Mouse (Mus musculus) heart, adult 8-10 months (tissue): ENCODE results near the gene Apof. TPM values are rescaled to one million over a fixed set of nuclear protein-coding genes. Genes with fewer than 3 reads are reported as not detected.
A peak's percentile ranks its signal among the peaks of the same experiment; 100 is the strongest.

Experiments used
- DNase-seq: peaks from one replicate; pipeline ENCODE4 v3.0.0; 2022; ENCODE audit warnings: low spot score
- total RNA-seq, 4 experiments: library from RNA; stranded (reverse); gene quantifications; 2 replicates each; pipeline ENCODE4 v1.2.4; 2022

Apof gene
- total RNA-seq, 4 experiments from 2014 or later: not detected

DNA sequence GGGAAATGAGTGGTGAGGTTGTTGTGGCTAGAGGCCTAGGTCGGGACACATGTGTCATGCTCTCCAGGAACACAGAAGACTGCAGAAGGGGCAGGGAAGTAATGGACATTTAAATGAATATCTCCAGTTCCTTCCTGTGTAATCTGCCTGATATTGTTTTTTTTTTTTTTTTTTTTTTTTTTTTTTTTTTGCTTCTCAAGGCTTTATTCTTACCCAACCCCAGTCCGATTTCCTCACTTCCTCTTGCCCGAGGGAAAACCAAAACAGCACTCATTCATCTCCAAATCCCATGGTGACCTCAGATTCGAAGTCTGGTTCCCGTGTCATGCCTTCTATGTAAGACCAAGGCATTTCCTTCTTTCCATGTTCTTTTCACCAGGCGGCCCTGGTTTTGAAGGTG is 29.8 kb downstream of the Apof start:
- DNase-seq: no peak

DNA sequence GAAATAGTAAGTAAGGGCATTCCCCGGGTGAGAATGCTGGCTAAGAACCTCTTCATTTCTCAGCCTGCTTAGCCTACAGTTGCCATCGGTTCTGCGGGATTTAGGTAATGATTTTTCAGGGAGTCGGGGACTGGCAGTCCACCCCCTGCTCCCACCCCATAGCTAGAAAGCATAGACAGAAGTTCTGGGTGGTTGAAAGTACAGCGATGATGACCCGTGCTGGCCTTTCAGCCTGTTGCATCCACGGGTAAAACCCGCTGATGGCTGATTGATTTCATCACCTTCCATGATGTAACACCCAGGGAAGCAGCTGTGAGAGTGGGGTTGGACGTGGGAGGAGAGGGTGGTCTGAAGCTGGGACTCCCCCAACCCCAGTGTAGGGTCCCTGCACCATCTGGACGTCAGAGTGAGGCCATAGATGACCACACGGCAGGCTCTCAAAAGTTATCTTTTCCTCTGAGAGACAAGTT is 30.3 kb downstream of the Apof start, which contains the start of gene Il23a:
Il23a (minus strand) TSS at position 51 of the 470 bp plus-strand sequence.
- no peak for DNase-seq

DNA sequence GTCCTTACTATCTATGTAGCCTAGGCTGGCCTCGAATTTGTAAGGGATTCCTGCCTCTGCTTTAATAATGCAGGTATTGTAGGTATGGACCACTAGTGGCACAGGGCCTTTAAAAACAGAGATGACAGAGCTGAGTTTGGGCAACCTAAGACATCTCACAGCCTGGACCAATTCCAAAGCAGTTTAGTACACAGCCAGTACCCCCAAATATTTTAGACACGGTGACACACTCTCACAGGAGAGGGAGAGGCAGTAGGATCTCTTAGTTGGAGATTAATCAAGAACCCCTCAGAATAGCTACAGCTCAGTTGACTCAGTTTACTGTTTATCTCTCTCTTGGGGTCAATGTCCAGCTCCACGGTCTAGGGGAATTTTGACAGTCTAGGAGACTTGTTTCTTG is 33.9 kb downstream of the Apof start:
- DNase-seq: no peak

DNA sequence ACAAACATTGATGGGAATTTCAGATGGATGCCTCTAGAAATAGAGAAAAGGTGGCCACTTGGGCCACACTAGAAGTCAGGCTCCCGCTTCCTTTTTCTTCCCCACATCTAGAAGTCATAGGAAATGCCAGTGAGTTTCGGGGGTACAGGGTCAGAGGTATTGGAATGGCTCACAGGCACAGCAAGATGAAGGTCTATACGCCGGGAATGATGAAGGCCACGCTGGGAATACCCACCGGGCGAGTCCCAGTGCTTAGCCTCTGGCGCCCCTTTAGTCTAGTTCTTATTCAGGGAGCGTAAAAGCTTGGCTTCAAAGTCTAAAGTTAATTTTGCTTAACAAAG is 34.3 kb downstream of the Apof start:
- no peak for DNase-seq

DNA sequence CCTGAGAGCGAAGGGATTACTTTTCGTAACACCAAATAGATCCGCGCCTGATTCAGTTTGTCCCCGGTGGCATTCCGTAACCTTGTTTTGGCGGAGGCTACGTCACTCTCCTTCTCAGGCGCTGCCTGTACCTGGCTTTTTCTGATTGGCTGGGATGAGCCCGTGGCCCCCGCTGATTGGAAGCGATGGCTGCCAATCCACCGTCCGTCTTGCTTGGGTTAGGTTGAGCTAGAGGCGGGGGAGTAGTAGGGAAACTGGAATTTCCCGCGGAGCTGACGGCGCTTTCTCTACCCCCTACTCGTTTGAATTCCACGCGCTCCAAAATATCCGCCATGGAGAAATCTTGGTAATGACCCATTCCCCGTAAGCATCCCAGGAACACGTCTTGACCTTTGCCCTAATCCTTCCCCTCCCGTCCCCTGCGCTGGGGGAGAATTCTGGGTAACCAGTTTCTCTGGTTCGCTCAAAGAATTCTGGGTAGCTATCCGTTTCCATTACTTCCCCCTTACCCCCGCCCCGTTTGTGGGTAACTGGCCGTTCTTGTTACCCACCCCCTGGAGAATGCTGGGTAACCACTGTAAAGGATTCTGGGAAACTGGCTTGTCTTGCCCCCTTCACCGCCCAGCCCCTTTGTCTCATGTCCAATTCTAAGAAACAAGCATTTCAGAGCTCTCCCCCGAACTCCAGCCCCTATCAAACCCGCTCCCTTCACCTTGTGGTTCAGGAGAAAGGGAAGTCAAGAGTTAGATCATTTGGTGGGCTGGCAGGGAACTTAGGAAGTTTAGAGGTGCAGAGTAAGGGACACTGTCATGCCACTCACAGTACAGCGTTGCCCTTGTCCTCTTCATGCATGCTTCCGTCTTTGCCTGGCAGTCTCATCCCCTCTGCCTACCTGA is 34.9 kb downstream of the Apof start, which contains the start of gene Pan2:
Pan2 (plus strand) TSS at position 210 of the 896 bp plus-strand sequence.
- peak; percentile 100 for DNase-seq

DNA sequence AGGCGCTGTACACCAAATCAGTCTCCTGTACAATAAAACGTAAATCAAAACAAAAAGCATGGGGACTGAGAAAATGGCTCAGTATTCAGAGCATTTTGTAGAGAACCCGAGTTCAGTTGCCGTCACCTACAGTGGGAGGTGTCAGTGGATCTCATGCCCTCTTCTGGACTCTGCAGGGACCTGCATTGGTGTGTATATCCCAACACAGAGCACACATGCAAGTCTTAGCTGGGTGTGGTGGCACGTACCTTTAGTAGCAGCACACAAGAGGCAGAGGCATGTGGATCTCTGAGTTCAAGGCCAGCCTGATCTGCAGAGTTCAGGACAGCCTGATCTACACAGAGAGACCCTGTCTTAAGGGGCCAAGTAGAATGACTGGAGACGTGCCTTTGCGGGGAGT is 41.2 kb downstream of the Apof start:
- no peak for DNase-seq

DNA sequence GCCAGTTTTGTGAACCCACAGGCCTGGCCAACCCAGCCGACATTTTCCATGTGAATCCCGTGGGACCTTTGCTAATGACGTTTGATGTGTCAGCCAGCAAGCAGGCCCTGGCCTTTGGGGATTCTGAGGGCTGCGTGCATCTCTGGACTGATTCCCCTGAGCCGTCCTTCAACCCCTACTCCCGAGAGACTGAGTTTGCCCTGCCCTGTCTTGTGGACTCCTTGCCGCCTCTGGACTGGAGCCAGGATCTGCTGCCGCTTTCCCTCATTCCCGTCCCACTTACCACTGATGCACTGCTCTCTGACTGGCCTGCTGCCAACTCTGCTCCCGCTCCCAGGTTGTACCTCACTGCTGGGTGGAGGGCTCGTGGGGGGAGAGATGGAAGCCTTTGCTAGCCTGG is 41.7 kb downstream of the Apof start:
- DNase-seq: no peak

DNA sequence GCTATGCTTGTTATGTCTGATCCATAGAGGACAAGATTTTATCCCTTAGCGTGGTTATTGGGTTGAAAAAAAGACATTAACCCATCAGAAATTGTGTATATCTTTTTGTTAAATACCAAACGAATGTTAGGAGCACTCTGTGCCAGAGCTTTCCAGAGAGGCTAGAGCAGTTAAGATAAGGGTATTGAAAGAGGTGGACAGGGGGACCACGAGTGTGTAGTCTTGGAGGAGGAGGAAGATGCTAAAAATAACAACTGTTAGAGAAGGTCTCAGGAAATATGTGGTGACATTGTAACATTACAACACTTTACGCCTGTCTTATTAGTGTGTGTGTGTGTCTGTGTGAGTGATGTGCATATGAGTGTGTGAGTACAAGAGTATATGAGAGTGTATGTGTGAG is 42.4 kb downstream of the Apof start:
- no peak for DNase-seq

DNA sequence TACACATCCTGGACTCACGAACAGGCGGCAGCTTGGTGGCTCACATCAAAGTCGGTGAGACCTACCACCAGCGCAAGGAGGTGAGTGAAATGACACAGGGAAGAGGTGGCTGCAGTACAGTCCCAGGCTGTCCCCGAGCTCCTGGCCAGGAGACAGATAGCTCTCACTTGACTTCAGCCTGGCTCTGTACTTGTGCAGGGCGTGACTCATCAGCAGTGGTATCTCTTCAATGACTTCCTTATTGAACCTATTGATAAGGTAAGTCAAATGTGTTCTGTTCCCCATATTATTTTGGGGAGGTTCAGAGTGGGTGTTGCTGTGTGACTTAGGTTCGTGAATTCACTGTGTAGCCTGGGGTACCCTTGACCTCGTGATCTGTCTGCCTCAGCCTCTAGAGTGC is 47.1 kb downstream of the Apof start:
- no peak for DNase-seq

Other genes starting within 250 kb of the Apof start
- gene Naca, start 233.1 kb upstream of the Apof start, total RNA-seq: 100 to 1,000 TPM; 503 to 580 (median 537) TPM
- gene Ptges3, start 209.7 kb upstream of the Apof start, total RNA-seq: 100 to 1,000 TPM in 1 of 4 experiments, 10 to 100 TPM in 3; 77.8 to 104 (median 91.6) TPM
- 1,000 to 10,000 TPM; 7,887 to 9,725 (median 8,934) TPM for gene Atp5b, start 185.4 kb upstream of the Apof start, total RNA-seq
- 10 to 100 TPM; 21.3 to 22.8 (median 22.1) TPM for gene Baz2a, start 177.1 kb upstream of the Apof start, total RNA-seq
- 100 to 1,000 TPM in 3 of 4 experiments, 10 to 100 TPM in 1; 90.8 to 107 (median 104) TPM for gene Rbms2, start 88.4 kb upstream of the Apof start, total RNA-seq
- under 1 TPM; 0.38 to 0.60 (median 0.47) TPM for gene Gls2, start 74.2 kb upstream of the Apof start, total RNA-seq
- gene Spryd4, start 56.9 kb upstream of the Apof start, total RNA-seq: 10 to 100 TPM; 35.8 to 38.4 (median 37.6) TPM
- gene Mip, start 42.8 kb upstream of the Apof start, total RNA-seq: not detected
- 1 to 10 TPM; 6.0 to 8.5 (median 7.7) TPM for gene Timeless, start 36.6 kb upstream of the Apof start, total RNA-seq
- gene Apon, start 14.6 kb upstream of the Apof start, total RNA-seq: not detected
- gene Stat2, start 1.9 kb downstream of the Apof start, total RNA-seq: 1 to 10 TPM; 7.1 to 9.5 (median 8.6) TPM
- under 1 TPM in 1 of 4 experiments, not detected in 3; 0.38 TPM for gene Il23a, start 30.1 kb downstream of the Apof start, total RNA-seq
- gene Pan2, start 34.7 kb downstream of the Apof start, total RNA-seq: 1 to 10 TPM; 6.1 to 7.1 (median 6.5) TPM
- 10 to 100 TPM; 54.6 to 73.4 (median 61.2) TPM for gene Cnpy2, start 53.8 kb downstream of the Apof start, total RNA-seq
- 1,000 to 10,000 TPM in 3 of 4 experiments, 100 to 1,000 TPM in 1; 991 to 1,066 (median 1,045) TPM for gene Cs, start 69.1 kb downstream of the Apof start, total RNA-seq
- 100 to 1,000 TPM; 365 to 443 (median 423) TPM for gene Coq10a, start 100.3 kb downstream of the Apof start, total RNA-seq
- 10 to 100 TPM; 39.8 to 45.9 (median 44.0) TPM for gene Ankrd52, start 108.4 kb downstream of the Apof start, total RNA-seq
- gene Slc39a5, start 132.6 kb downstream of the Apof start, total RNA-seq: not detected
- gene Nabp2, start 142.8 kb downstream of the Apof start, total RNA-seq: 10 to 100 TPM; 44.8 to 50.8 (median 45.2) TPM
- 10 to 100 TPM; 16.2 to 17.6 (median 16.7) TPM for gene Rnf41, start 143.0 kb downstream of the Apof start, total RNA-seq
- 10 to 100 TPM; 76.2 to 83.2 (median 79.1) TPM for gene Smarcc2, start 190.6 kb downstream of the Apof start, total RNA-seq
- gene Myl6, start 225.5 kb downstream of the Apof start, total RNA-seq: 100 to 1,000 TPM; 202 to 251 (median 236) TPM
- 1 to 10 TPM; 3.2 to 4.1 (median 3.4) TPM for gene Myl6b, start 230.0 kb downstream of the Apof start, total RNA-seq